Mouse (Mus musculus): Measurements from ENCODE around the gene Nrarp. TPM values are rescaled to one million over a fixed set of nuclear protein-coding genes. Genes with fewer than 3 reads are reported as not detected.

Nrarp gene
- polyA plus RNA-seq, 1 experiment = 3.2 TPM

GRCm38 (mm10) chr2:25156177-25156576, 24.4 kb upstream of the Nrarp start:
- TF ChIP-seq CTCF (IDR thresholded peaks at IDR 0.05; ENCODE audit: borderline replicate concordance, insufficient read depth, low read length) = no peak

GRCm38 (mm10) chr2:25156990-25157389, 23.6 kb upstream of the Nrarp start:
- no peak overlapping the region for H3K4me3 ChIP-seq (ENCODE audit: insufficient read depth, low read length)
- no peak overlapping the region for H3K27ac ChIP-seq (ENCODE audit: insufficient read depth, low read length)
- no peaks in the 10 kb centered on the region for H3K4me1 ChIP-seq (ENCODE audit: control insufficient read depth, insufficient read depth, low read length)
- TF ChIP-seq POLR2A (IDR thresholded peaks at IDR 0.05; ENCODE audit: low read depth, low read length) (no peak), CTCF (IDR thresholded peaks at IDR 0.05; ENCODE audit: borderline replicate concordance, insufficient read depth, low read length) (no peak)

More at GRCm38 (mm10) chr2:25156177-25156576, 24.4 kb upstream of the Nrarp start:
- Histone ChIP-seq H3K4me1 (ENCODE audit: control insufficient read depth, insufficient read depth, low read length) (no peaks in the 10 kb centered on the region), H3K4me3 (ENCODE audit: insufficient read depth, low read length) (no peak overlapping the region), H3K27ac (ENCODE audit: insufficient read depth, low read length) (no peak overlapping the region)

- Histone ChIP-seq H3K4me3 (ENCODE audit: insufficient read depth, low read length) (no peak overlapping the region), H3K27ac (ENCODE audit: insufficient read depth, low read length) (no peak overlapping the region), H3K4me1 (ENCODE audit: control insufficient read depth, insufficient read depth, low read length) (no peaks in the 10 kb centered on the region)
- no peak for TF ChIP-seq POLR2A (IDR thresholded peaks at IDR 0.05; ENCODE audit: low read depth, low read length)
These were observed 22.9 kb upstream of the Nrarp start for GRCm38 (mm10) chr2:25157655-25158054.

DNA sequence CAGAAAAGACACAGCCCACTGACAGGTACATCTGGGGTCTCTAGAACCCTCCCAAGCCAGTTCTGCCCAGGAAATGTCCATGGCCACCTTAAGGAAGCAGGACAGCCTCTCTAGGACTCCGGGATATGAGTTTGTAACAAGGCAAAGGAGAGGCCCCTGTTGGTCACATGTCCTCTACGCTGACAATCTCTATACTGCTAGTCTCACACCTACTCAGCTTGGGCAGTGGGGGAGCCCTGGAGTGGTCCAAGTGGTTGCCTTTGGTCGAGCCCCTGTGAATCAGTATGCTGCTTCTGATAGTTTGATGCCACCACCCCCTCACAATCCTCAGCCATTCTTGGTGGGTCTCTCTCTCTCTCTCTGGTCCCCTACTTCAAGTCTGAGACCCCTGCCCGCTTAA, 13.1 kb upstream of the Nrarp start:
- no peak overlapping the region for H3K4me3 ChIP-seq (ENCODE audit: insufficient read depth, low read length)
- H3K27ac ChIP-seq (ENCODE audit: insufficient read depth, low read length) = no peak overlapping the region
- no peaks in the 10 kb centered on the region for H3K4me1 ChIP-seq (ENCODE audit: control insufficient read depth, insufficient read depth, low read length)
- TF ChIP-seq CTCF (IDR thresholded peaks at IDR 0.05; ENCODE audit: borderline replicate concordance, insufficient read depth, low read length) = no peak
- no peak for TF ChIP-seq POLR2A (IDR thresholded peaks at IDR 0.05; ENCODE audit: low read depth, low read length)

- TF ChIP-seq CTCF (IDR thresholded peaks at IDR 0.05; ENCODE audit: borderline replicate concordance, insufficient read depth, low read length) (no peak), POLR2A (IDR thresholded peaks at IDR 0.05; ENCODE audit: low read depth, low read length) (peak; percentile 42)
- Histone ChIP-seq H3K4me1 (ENCODE audit: control insufficient read depth, insufficient read depth, low read length) (peaks cover 2% of the 10 kb centered on the region; the same call in 1 of the 2 replicates), H3K4me3 (ENCODE audit: insufficient read depth, low read length) (no peak overlapping the region), H3K27ac (ENCODE audit: insufficient read depth, low read length) (no peak overlapping the region)
These were observed 12.5 kb upstream of the Nrarp start for GRCm38 (mm10) chr2:25167919-25168664.

GRCm38 (mm10) chr2:25168665-25168978, 11.9 kb upstream of the Nrarp start:
- no peak overlapping the region for H3K27ac ChIP-seq (ENCODE audit: insufficient read depth, low read length)
- peaks cover 2% of the 10 kb centered on the region; the same call in 1 of the 2 replicates for H3K4me1 ChIP-seq (ENCODE audit: control insufficient read depth, insufficient read depth, low read length)
- H3K4me3 ChIP-seq (ENCODE audit: insufficient read depth, low read length) = no peak overlapping the region
- TF ChIP-seq POLR2A (IDR thresholded peaks at IDR 0.05; ENCODE audit: low read depth, low read length) = no peak
- TF ChIP-seq CTCF (IDR thresholded peaks at IDR 0.05; ENCODE audit: borderline replicate concordance, insufficient read depth, low read length) = no peak

DNA sequence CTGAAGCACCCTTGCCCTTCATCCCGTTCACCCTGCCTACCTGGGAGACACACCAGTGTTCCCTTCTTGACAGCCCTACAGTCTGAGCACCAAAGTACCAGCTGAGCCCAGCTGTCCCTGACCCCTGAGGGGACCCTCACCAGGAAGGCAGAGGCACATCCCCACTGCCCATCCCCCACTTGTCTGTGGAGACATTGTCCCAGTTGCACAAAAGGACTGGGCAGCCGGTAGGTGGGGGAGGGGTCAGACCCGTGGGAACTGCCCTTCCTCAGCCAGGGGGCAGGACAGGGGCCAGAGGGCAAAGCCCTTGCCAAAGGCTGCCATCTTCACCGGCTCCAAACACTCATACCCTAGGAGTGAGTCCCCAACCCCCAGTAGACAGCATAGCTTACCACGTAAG, 10.8 kb upstream of the Nrarp start:
- Histone ChIP-seq H3K4me1 (ENCODE audit: control insufficient read depth, insufficient read depth, low read length) (peaks cover 2% of the 10 kb centered on the region; the same call in 1 of the 2 replicates), H3K4me3 (ENCODE audit: insufficient read depth, low read length) (no peak overlapping the region), H3K27ac (ENCODE audit: insufficient read depth, low read length) (no peak overlapping the region)

GRCm38 (mm10) chr2:25170326-25171100, 10.0 kb upstream of the Nrarp start:
- Histone ChIP-seq H3K27ac (ENCODE audit: insufficient read depth, low read length) (no peak overlapping the region), H3K4me3 (ENCODE audit: insufficient read depth, low read length) (no peak overlapping the region), H3K4me1 (ENCODE audit: control insufficient read depth, insufficient read depth, low read length) (peaks cover 2% of the 10 kb centered on the region; the same call in 1 of the 2 replicates)
- TF ChIP-seq CTCF (IDR thresholded peaks at IDR 0.05; ENCODE audit: borderline replicate concordance, insufficient read depth, low read length) (no peak), POLR2A (IDR thresholded peaks at IDR 0.05; ENCODE audit: low read depth, low read length) (no peak)

More for the DNA sequence above, 10.8 kb upstream of the Nrarp start:
- no peak for TF ChIP-seq CTCF (IDR thresholded peaks at IDR 0.05; ENCODE audit: borderline replicate concordance, insufficient read depth, low read length)
- TF ChIP-seq POLR2A (IDR thresholded peaks at IDR 0.05; ENCODE audit: low read depth, low read length) = no peak

DNA sequence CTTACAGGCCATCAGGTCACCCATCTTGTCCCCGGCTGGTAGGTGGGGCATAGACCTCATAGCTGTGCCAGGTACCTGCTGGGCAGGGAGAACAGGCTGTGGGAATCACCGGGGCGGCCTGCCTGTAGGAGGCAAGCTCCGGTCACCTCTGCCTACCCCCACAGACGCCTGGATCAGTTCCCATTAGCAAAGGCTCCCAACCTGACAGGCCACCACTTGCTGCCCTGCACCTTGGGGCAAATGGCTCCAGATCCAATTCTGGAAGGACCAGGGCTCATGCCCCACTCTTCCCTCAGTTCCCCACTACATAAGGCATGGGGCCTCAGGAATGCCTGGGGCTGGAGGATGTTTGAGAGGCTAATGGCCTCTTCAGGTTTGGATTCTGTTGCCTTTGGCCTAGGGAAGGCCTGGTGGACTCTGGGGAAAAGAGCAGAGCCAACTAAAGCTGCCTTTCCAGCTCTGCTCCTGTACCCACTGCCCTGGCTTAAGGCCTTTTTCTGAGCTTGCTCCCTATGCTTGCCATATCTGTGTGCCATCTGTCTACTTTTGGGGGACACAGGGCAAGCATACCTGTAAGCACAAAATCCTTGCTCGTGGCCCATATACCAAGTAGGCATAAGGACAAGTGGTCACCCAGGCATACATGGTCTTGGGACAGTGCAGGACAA, 9.3 kb upstream of the Nrarp start:
- no peak for TF ChIP-seq POLR2A (IDR thresholded peaks at IDR 0.05; ENCODE audit: low read depth, low read length)
- no peak for TF ChIP-seq CTCF (IDR thresholded peaks at IDR 0.05; ENCODE audit: borderline replicate concordance, insufficient read depth, low read length)
- peaks cover 3% of the 10 kb centered on the region; the same call in 1 of the 2 replicates for H3K4me1 ChIP-seq (ENCODE audit: control insufficient read depth, insufficient read depth, low read length)
- H3K27ac ChIP-seq (ENCODE audit: insufficient read depth, low read length) = no peak overlapping the region
- no peak overlapping the region for H3K4me3 ChIP-seq (ENCODE audit: insufficient read depth, low read length)

- TF ChIP-seq CTCF (IDR thresholded peaks at IDR 0.05; ENCODE audit: borderline replicate concordance, insufficient read depth, low read length) = no peak
- no peak for TF ChIP-seq POLR2A (IDR thresholded peaks at IDR 0.05; ENCODE audit: low read depth, low read length)
- H3K4me3 ChIP-seq (ENCODE audit: insufficient read depth, low read length) = no peak overlapping the region
- H3K27ac ChIP-seq (ENCODE audit: insufficient read depth, low read length) = no peak overlapping the region
- peaks cover 8% of the 10 kb centered on the region for H3K4me1 ChIP-seq (ENCODE audit: control insufficient read depth, insufficient read depth, low read length)
These were observed 8.8 kb upstream of the Nrarp start for GRCm38 (mm10) chr2:25171769-25172153.

Data from embryonic fibroblast, embryonic 13.5 days (primary cell).